Mouse (Mus musculus) adrenal gland, adult 8-10 months (tissue): ENCODE measurements around the gene Trim34b. TPM values are rescaled to one million over a fixed set of nuclear protein-coding genes. Genes with fewer than 3 reads are reported as not detected.
A peak's percentile ranks its signal among the peaks of the same experiment; 100 is the strongest.
"Not testable (repeated sequence)": the region's sequence is repeated elsewhere in the genome, so short reads cannot be mapped to it uniquely, and the experiment has no call there.

Experiments used
- DNase-seq: peaks from one replicate; pipeline ENCODE4 v3.0.0; 2022
- total RNA-seq, 4 experiments: library from RNA; stranded (reverse); gene quantifications; 2 replicates each; pipeline ENCODE4 v1.2.4; 2022

Trim34b gene
- total RNA-seq, result 1 to 10 TPM in 1 of 4 experiments, under 1 TPM in 3; 0.38 to 2.0 (median 0.57) TPM

- not testable (repeated sequence) for DNase-seq
Measured at GRCm38 (mm10) chr7:104329171-104329570, at the start of gene Trim34b. Gene Trim34b, plus strand, starts transcription at chr7:104329471.

GRCm38 (mm10) chr7:104287576-104288443 lies 41.5 kb upstream of the Trim34b start, which contains the start of gene Trim5:
Gene Trim5, minus strand, starts transcription at chr7:104288094.
- DNase-seq, result peak; percentile 6

GRCm38 (mm10) chr7:104290641-104291040 lies 38.6 kb upstream of the Trim34b start:
- no peak for DNase-seq

- no peak for DNase-seq
Measured at GRCm38 (mm10) chr7:104291638-104292400, 37.5 kb upstream of the Trim34b start.

GRCm38 (mm10) chr7:104314796-104315353 lies 14.4 kb upstream of the Trim34b start:
- no peak for DNase-seq

- not testable (repeated sequence) for DNase-seq
Measured at GRCm38 (mm10) chr7:104315369-104316080, 13.7 kb upstream of the Trim34b start, which contains the start of gene Trim12a. Gene Trim12a, minus strand, starts transcription at chr7:104315466.

DNA sequence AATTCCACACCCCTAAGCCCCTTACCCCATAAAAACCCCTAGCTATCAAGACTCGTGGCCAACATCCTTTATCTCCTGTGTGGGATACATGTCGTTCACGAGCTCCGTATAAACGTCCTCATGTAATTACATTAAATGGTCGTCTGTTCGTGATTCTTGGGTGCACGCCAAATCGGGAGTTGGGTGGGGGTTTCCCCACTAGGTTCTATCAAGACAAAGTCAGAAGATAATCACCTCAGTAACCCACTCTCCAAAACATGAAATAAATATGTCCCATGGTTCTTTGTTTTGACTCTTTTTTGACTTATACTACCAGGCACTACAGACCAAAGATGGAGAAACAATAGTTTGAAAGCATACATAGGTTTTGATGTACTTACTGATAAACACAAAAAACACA lies 7.2 kb upstream of the Trim34b start:
- no peak for DNase-seq

- DNase-seq, result not testable (repeated sequence)
Measured at GRCm38 (mm10) chr7:104335547-104335946, 6.3 kb downstream of the Trim34b start.

GRCm38 (mm10) chr7:104340744-104341143 lies 11.5 kb downstream of the Trim34b start:
- DNase-seq, result not testable (repeated sequence)

GRCm38 (mm10) chr7:104348043-104348442 lies 18.8 kb downstream of the Trim34b start:
- not testable (repeated sequence) for DNase-seq

DNA sequence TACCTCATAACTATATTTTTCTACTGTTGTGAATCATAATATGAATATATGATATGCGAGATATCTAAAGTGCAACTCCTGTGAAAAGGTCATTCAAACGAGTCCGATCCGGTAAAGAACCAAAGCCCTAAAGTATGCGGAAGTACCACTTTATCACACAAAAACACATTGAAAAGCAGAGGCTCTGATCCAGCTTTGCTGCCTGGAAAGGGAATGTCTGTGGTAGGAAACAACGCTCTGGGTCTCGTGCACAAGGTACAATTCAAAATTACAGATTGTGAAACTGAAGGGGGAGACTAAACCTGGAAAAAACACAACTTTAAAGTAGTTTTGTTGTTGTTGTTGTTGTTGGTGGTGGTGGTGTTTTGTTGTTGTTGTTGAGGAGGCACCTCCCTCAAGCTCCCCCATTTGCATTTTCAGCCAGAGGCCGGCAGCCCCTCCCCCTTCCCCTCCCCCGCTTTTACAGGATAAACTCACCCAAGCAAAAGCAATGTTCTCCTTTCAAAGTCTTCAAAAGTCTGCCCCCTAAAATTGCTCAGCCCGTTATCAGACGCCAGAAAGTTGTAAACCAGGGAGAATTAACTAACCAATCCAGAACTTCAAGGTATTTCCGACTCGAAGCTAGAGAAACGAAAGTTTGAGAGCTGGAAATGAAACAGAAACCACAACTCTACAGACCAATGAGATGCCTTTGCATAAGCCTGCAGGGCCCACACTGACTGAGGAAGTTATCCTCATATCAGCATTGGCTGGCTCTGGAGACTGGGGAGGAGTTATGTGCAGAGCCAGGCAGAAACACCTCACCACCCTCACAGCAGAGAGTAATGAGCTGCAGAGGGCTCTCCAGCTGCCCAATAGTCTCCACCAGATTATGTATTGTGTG lies 23.7 kb downstream of the Trim34b start, which contains the start of gene Trim12c:
TSS of gene Trim12c (minus strand) at position 646 of the 883 bp plus-strand sequence.
- DNase-seq, result peak; percentile 79

DNA sequence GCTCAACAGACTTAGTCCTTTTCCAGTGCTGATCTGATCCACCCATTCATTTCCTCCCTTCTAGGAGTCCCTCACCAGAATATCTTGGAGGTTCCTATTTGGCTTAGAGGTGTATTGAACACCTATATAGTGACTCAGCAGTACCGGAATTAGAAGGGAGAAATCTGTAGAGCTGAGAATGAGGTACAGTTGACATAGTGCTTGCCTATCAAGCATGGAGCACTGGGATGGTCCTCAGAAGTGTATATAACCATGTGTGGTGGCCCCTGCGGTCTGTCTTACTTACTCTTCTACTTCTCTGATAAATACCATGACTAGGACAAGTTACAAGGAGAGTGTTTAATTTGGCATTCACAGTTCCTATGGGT lies 24.3 kb downstream of the Trim34b start:
- DNase-seq, result no peak

- DNase-seq, result no peak
Measured at GRCm38 (mm10) chr7:104366339-104366738, 37.1 kb downstream of the Trim34b start.

DNA sequence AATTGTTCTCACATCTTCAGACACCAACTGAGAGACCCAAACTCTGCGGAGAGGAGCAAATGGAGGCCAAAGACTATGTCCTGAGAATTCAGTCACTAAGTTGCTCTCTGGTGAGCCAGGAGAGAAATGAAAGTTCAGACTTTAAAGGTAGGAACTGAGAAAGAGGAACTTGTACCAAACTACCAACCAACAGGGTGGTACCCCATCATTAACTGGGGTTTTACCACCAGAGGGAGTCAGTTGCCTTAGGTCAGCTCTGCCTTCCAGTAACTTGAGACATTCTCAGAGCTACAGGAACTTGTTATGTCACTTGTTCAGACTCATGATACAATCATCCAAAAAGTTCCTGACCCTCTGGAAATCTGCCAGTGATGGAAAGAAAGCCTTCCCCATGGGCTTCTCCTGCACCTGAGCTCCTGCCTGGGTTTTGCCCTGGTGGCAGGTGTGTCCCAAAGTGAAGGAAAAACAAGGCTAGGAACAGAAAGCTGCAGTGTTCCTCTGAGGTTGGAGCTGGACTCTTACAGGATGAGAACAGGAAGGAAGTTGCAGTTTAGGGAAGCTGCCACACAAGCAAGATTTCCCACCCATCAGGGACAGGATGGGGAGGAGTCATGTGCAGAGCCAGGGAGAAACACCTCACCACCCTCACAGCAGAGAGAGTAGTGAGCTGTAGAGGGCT lies 40.6 kb downstream of the Trim34b start, which contains the start of gene Trim30b:
TSS of gene Trim30b (minus strand) at position 149 of the 679 bp plus-strand sequence.
- DNase-seq, result no peak

Other genes starting within 250 kb of the Trim34b start
- gene Olfr645, start 244.0 kb upstream of the Trim34b start, total RNA-seq, result not detected
- gene Olfr646, start 224.6 kb upstream of the Trim34b start, total RNA-seq, result not detected
- not detected for gene Ubqln5, start 199.6 kb upstream of the Trim34b start, total RNA-seq
- gene Olfr643, start 192.1 kb upstream of the Trim34b start, total RNA-seq, result not detected
- gene Ubqln3, start 186.2 kb upstream of the Trim34b start, total RNA-seq, result not detected
- not detected for gene Ubqlnl, start 178.9 kb upstream of the Trim34b start, total RNA-seq
- not detected for gene Olfm5, start 164.6 kb upstream of the Trim34b start, total RNA-seq
- gene Olfr648, start 146.1 kb upstream of the Trim34b start, total RNA-seq, result under 1 TPM in 1 of 4 experiments, not detected in 3; 0.15 TPM
- gene Olfr649, start 133.5 kb upstream of the Trim34b start, total RNA-seq, result not detected
- 1 to 10 TPM in 2 of 4 experiments, under 1 TPM in 2; 0.41 to 1.8 (median 1.0) TPM for gene Trim6, start 110.7 kb upstream of the Trim34b start, total RNA-seq
- 10 to 100 TPM in 3 of 4 experiments, 1 to 10 TPM in 1; 8.2 to 11.6 (median 11.0) TPM for gene Trim34a, start 85.0 kb upstream of the Trim34b start, total RNA-seq
- gene Trim5, start 41.4 kb upstream of the Trim34b start, total RNA-seq, result 1 to 10 TPM; 4.7 to 6.5 (median 6.1) TPM
- gene Trim12a, start 14.0 kb upstream of the Trim34b start, total RNA-seq, result 10 to 100 TPM; 17.0 to 20.9 (median 19.4) TPM
- gene Trim12c, start 23.9 kb downstream of the Trim34b start, total RNA-seq, result 10 to 100 TPM; 13.7 to 15.9 (median 15.1) TPM
- gene Trim30b, start 40.4 kb downstream of the Trim34b start, total RNA-seq, result under 1 TPM in 3 of 4 experiments, not detected in 1; 0.06 to 0.24 (median 0.22) TPM
- gene Trim30c, start 71.4 kb downstream of the Trim34b start, total RNA-seq, result under 1 TPM in 2 of 4 experiments, not detected in 2; 0.16 to 0.17 TPM
- gene Trim30a, start 135.7 kb downstream of the Trim34b start, total RNA-seq, result 1 to 10 TPM; 5.7 to 9.1 (median 6.5) TPM
- gene Trim30d, start 178.4 kb downstream of the Trim34b start, total RNA-seq, result 1 to 10 TPM; 6.8 to 8.8 (median 8.3) TPM
- gene Olfr651, start 220.7 kb downstream of the Trim34b start, total RNA-seq, result not detected
- not detected for gene Olfr652, start 231.4 kb downstream of the Trim34b start, total RNA-seq
- gene Olfr653, start 247.8 kb downstream of the Trim34b start, total RNA-seq, result not detected